Mouse (Mus musculus) brain, embryonic 14.5 days (tissue): ENCODE data around the gene Plpp6.

ENCODE experiments used
- CTCF ChIP-seq: fragments of 200-500 bp; IDR thresholded peaks from 2 replicates; pipeline ENCODE4 v1.5.1; 2012; ENCODE audit warnings: inconsistent platforms, mild to moderate bottlenecking, moderate library complexity, borderline replicate concordance; ENCODE audit not compliant: insufficient read depth, insufficient read length; ENCODE audit errors: extremely low read depth
- POLR2A ChIP-seq: fragments of 200-500 bp; IDR thresholded peaks from 2 replicates; pipeline ENCODE4 v1.6.1; 2012; ENCODE audit warnings: mild to moderate bottlenecking, inconsistent platforms, borderline replicate concordance; ENCODE audit not compliant: poor library complexity, insufficient read depth, insufficient read length, severe bottlenecking; ENCODE audit errors: extremely low read depth

DNA sequence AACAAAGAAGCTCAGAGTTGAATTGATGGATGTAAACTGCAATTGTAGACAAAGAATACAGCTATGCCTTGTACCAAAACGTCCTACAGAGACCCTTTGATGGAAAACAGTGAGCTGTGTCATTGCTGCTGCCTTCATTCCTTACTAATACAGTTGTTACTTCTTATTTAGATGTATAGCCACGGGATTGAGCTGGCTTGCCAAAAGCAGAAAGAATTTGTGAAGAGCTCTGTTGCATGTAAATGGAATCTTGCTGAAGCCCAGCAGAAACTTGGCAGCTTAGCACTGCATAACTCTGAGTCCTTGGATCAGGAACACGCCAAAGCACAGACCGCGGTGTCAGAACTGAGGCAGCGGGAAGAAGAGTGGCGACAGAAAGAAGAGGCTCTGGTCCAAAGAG is 31.1 kb downstream of the Plpp6 start:
- TF ChIP-seq CTCF: no peak
- no peak for TF ChIP-seq POLR2A
